Mouse (Mus musculus): ENCODE results near the gene Klhdc8a. TPM values are rescaled to one million over a fixed set of nuclear protein-coding genes. Genes with fewer than 3 reads are reported as not detected.

Klhdc8a gene
- polyA plus RNA-seq, 1 experiment from 2014 or later: 0.32 TPM

DNA sequence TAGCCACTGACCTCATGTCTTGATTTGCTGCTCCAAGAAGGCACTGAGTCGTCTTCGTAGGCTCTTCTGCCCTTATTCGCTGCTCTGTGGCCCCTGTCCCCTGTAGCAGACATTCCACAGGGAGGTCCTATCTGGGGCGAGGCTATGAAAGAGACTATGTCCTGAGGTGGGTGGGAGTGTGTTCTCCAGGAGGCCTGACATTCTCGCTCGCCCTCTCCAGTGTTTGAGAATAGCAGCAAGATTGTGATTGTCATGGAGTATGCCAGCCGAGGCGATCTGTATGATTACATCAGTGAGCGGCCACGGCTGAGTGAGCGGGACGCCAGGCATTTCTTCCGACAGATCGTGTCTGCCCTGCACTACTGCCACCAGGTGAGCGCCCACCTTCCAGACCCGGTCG is 29.1 kb downstream of the Klhdc8a start:
- peaks cover 47% of the 10 kb centered on the region for H3K36me3 ChIP-seq (replicated peaks; ENCODE audit: insufficient read depth, low read length)
- H3K4me2 ChIP-seq (ENCODE audit: low read depth, low read length): no peak overlapping the region
- no peaks in the 10 kb centered on the region for H3K9me3 ChIP-seq (ENCODE audit: low read length)
- no peak overlapping the region for H3K9ac ChIP-seq (replicated peaks)
- DNase-seq (no peak), ATAC-seq (no peak)
- no peak overlapping the region for H3K4me3 ChIP-seq (ENCODE audit: low read depth, low read length)
- peak overlapping the region; percentile 31; the same call in 1 of the 2 replicates for H3K27ac ChIP-seq (ENCODE audit: low read depth)
- TF ChIP-seq CTCF (IDR thresholded peaks at IDR 0.05; ENCODE audit: low read depth): no peak
- H3K4me1 ChIP-seq (ENCODE audit: insufficient read depth): peaks cover 28% of the 10 kb centered on the region
- 86% methylated on average over 17 of the region's 17 CpGs for WGBS (ENCODE audit: insufficient replicate concordance)
- no peaks in the 10 kb centered on the region for H3K27me3 ChIP-seq (ENCODE audit: insufficient read depth, low read length)

DNA sequence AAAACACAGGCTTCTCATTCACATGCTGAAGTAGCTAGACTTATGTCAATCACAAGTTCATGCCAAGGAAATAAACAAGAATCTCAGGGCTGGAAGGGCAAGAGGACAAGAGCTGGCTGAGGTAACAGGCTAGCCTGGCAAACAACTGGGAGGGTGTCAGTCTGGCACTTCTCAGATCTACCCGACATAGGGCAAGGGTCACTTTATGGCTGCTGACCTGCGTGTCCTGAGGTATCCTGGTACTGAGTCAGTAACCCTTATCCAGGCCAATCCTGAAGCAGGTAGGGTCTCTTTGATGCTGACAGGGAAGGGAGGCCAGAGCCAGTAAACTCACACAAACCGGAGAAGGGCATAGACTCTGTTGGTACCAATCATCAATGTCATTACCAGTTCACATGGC is 30.1 kb downstream of the Klhdc8a start:
- H3K4me2 ChIP-seq (ENCODE audit: low read depth, low read length): no peak overlapping the region
- peaks cover 25% of the 10 kb centered on the region for H3K4me1 ChIP-seq (ENCODE audit: insufficient read depth)
- 60% methylated on average over 3 of the region's 3 CpGs for WGBS (ENCODE audit: insufficient replicate concordance)
- H3K4me3 ChIP-seq (ENCODE audit: low read depth, low read length): no peak overlapping the region
- H3K9ac ChIP-seq (replicated peaks): no peak overlapping the region
- peak overlapping the region; percentile 11; the same call in 1 of the 2 replicates for H3K27ac ChIP-seq (ENCODE audit: low read depth)
- no peaks in the 10 kb centered on the region for H3K27me3 ChIP-seq (ENCODE audit: insufficient read depth, low read length)
- no peak for DNase-seq
- peak; percentile 62 for ATAC-seq
- H3K9me3 ChIP-seq (ENCODE audit: low read length): no peaks in the 10 kb centered on the region
- peaks cover 46% of the 10 kb centered on the region for H3K36me3 ChIP-seq (replicated peaks; ENCODE audit: insufficient read depth, low read length)
- no peak for TF ChIP-seq EP300 (IDR thresholded peaks at IDR 0.05; ENCODE audit: low read depth)
- TF ChIP-seq CTCF (IDR thresholded peaks at IDR 0.05; ENCODE audit: low read depth): no peak

DNA sequence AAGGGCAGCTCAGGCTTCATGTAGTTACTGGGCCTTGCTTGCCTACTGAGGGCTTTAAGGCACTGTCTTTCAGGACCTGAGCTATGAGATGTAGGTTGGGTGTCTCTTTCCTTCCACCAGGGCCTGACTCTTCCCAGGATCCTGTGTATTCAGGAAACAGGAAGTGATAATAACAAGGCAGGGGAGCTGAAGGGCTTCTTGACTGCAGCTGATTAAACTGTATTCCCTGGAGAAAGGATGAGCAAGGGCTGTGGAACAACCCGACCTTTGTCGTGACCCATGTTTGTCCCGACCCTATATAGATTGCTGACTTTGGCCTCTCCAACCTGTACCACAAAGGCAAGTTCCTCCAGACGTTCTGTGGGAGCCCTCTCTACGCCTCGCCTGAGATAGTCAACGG is 31.2 kb downstream of the Klhdc8a start:
- peaks cover 43% of the 10 kb centered on the region for H3K36me3 ChIP-seq (replicated peaks; ENCODE audit: insufficient read depth, low read length)
- no peak overlapping the region for H3K4me3 ChIP-seq (ENCODE audit: low read depth, low read length)
- H3K4me1 ChIP-seq (ENCODE audit: insufficient read depth): peaks cover 34% of the 10 kb centered on the region
- no peak for TF ChIP-seq CTCF (IDR thresholded peaks at IDR 0.05; ENCODE audit: low read depth)
- no peak for TF ChIP-seq EP300 (IDR thresholded peaks at IDR 0.05; ENCODE audit: low read depth)
- H3K27me3 ChIP-seq (ENCODE audit: insufficient read depth, low read length): no peaks in the 10 kb centered on the region
- 65% methylated on average over 7 of the region's 7 CpGs for WGBS (ENCODE audit: insufficient replicate concordance)
- H3K9me3 ChIP-seq (ENCODE audit: low read length): no peaks in the 10 kb centered on the region
- no peak for DNase-seq
- no peak overlapping the region for H3K9ac ChIP-seq (replicated peaks)
- no peak overlapping the region; the same call in 1 of the 2 replicates for H3K27ac ChIP-seq (ENCODE audit: low read depth)
- no peak for ATAC-seq
- H3K4me2 ChIP-seq (ENCODE audit: low read depth, low read length): no peak overlapping the region

DNA sequence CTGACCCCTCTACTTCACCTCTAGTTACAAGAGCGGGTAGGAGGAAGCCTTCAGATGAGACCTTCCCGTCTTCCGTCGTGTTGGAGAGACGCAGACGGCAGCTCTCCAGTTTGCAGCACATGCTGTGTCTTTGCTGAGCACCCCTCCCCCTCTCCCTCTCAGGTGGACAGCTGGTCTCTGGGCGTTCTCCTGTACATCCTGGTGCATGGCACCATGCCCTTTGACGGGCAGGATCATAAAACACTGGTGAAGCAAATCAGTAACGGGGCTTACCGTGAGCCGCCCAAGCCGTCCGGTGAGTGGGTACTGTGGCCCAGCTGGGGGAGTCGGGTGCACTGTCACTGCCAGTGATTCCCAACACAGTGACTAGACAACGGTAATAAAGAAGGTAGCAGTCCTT is 32.0 kb downstream of the Klhdc8a start:
- H3K9ac ChIP-seq (replicated peaks): no peak overlapping the region
- peaks cover 42% of the 10 kb centered on the region for H3K4me1 ChIP-seq (ENCODE audit: insufficient read depth)
- H3K4me2 ChIP-seq (ENCODE audit: low read depth, low read length): no peak overlapping the region
- TF ChIP-seq EP300 (IDR thresholded peaks at IDR 0.05; ENCODE audit: low read depth) (no peak), CTCF (IDR thresholded peaks at IDR 0.05; ENCODE audit: low read depth) (no peak)
- H3K4me3 ChIP-seq (ENCODE audit: low read depth, low read length): no peak overlapping the region
- H3K27ac ChIP-seq (ENCODE audit: low read depth): no peak overlapping the region
- H3K9me3 ChIP-seq (ENCODE audit: low read length): no peaks in the 10 kb centered on the region
- DNase-seq (no peak), ATAC-seq (no peak)
- 85% methylated on average over 15 of the region's 15 CpGs for WGBS (ENCODE audit: insufficient replicate concordance)
- H3K27me3 ChIP-seq (ENCODE audit: insufficient read depth, low read length): no peaks in the 10 kb centered on the region
- peaks cover 38% of the 10 kb centered on the region for H3K36me3 ChIP-seq (replicated peaks; ENCODE audit: insufficient read depth, low read length)

- Histone ChIP-seq H3K27me3 (ENCODE audit: insufficient read depth, low read length) (no peaks in the 10 kb centered on the region), H3K4me2 (ENCODE audit: low read depth, low read length) (no peak overlapping the region), H3K9me3 (ENCODE audit: low read length) (no peaks in the 10 kb centered on the region), H3K27ac (ENCODE audit: low read depth) (no peak overlapping the region), H3K36me3 (replicated peaks; ENCODE audit: insufficient read depth, low read length) (peaks cover 34% of the 10 kb centered on the region), H3K4me3 (ENCODE audit: low read depth, low read length) (no peak overlapping the region), H3K9ac (replicated peaks) (no peak overlapping the region), H3K4me1 (ENCODE audit: insufficient read depth) (peaks cover 50% of the 10 kb centered on the region)
- no peak for DNase-seq
- TF ChIP-seq EP300 (IDR thresholded peaks at IDR 0.05; ENCODE audit: low read depth): no peak
- TF ChIP-seq CTCF (IDR thresholded peaks at IDR 0.05; ENCODE audit: low read depth): no peak
- WGBS (ENCODE audit: insufficient replicate concordance): 78% methylated on average over 17 of the region's 17 CpGs
- ATAC-seq: no peak
Measured at GRCm38 (mm10) chr1:132331283-132331682, 32.9 kb downstream of the Klhdc8a start.

GRCm38 (mm10) chr1:132333201-132333600 is 34.8 kb downstream of the Klhdc8a start:
- WGBS (ENCODE audit: insufficient replicate concordance): 45% methylated on average over 2 of the region's 2 CpGs
- Histone ChIP-seq H3K36me3 (replicated peaks; ENCODE audit: insufficient read depth, low read length) (peaks cover 28% of the 10 kb centered on the region), H3K9me3 (ENCODE audit: low read length) (no peaks in the 10 kb centered on the region), H3K4me1 (ENCODE audit: insufficient read depth) (peaks cover 49% of the 10 kb centered on the region), H3K27ac (ENCODE audit: low read depth) (peak overlapping the region; percentile 84), H3K4me3 (ENCODE audit: low read depth, low read length) (no peak overlapping the region), H3K4me2 (ENCODE audit: low read depth, low read length) (peak overlapping the region; percentile 53), H3K27me3 (ENCODE audit: insufficient read depth, low read length) (no peaks in the 10 kb centered on the region), H3K9ac (replicated peaks) (no peak overlapping the region)
- ATAC-seq (no peak), DNase-seq (no peak)
- TF ChIP-seq EP300 (IDR thresholded peaks at IDR 0.05; ENCODE audit: low read depth) (no peak), CTCF (IDR thresholded peaks at IDR 0.05; ENCODE audit: low read depth) (no peak)

GRCm38 (mm10) chr1:132333675-132334141 is 35.3 kb downstream of the Klhdc8a start:
- H3K9ac ChIP-seq (replicated peaks): no peak overlapping the region; the same call in 1 of the 2 replicates
- 41% methylated on average over 4 of the region's 4 CpGs for WGBS (ENCODE audit: insufficient replicate concordance)
- peak overlapping the region; percentile 84 for H3K27ac ChIP-seq (ENCODE audit: low read depth)
- no peak overlapping the region for H3K4me3 ChIP-seq (ENCODE audit: low read depth, low read length)
- peaks cover 48% of the 10 kb centered on the region for H3K4me1 ChIP-seq (ENCODE audit: insufficient read depth)
- H3K36me3 ChIP-seq (replicated peaks; ENCODE audit: insufficient read depth, low read length): peaks cover 26% of the 10 kb centered on the region
- peak overlapping the region; percentile 53 for H3K4me2 ChIP-seq (ENCODE audit: low read depth, low read length)
- H3K9me3 ChIP-seq (ENCODE audit: low read length): no peaks in the 10 kb centered on the region
- H3K27me3 ChIP-seq (ENCODE audit: insufficient read depth, low read length): no peaks in the 10 kb centered on the region
- peak; percentile 74 for DNase-seq
- no peak for TF ChIP-seq CTCF (IDR thresholded peaks at IDR 0.05; ENCODE audit: low read depth)
- TF ChIP-seq EP300 (IDR thresholded peaks at IDR 0.05; ENCODE audit: low read depth): peak; percentile 46
- ATAC-seq: peak; percentile 88

Measured in liver, postnatal 0 days (tissue).